Mouse (Mus musculus) G1E-ER4 (cell line): ENCODE measurements around the gene Helz2. TPM values are rescaled to one million over a fixed set of nuclear protein-coding genes. Genes with fewer than 3 reads are reported as not detected.

Source experiments
- GATA1 ChIP-seq: IDR thresholded peaks from one replicate; pipeline ENCODE4 v1.8.0; 2012; ENCODE audit warnings: low read length, inconsistent platforms
- polyA plus RNA-seq: library from polyadenylated mRNA; stranded (reverse); fragments of >175 nt; gene quantifications from 2 replicates; pipeline ENCODE4 v1.2.3, GENCODE M21; 2012

Helz2 gene
- polyA plus RNA-seq, 1 experiment = 12.4 TPM

- no peak for TF ChIP-seq GATA1
Observed at GRCm38 (mm10) chr2:181186635-181187034, 55.2 kb downstream of the Helz2 start.

- TF ChIP-seq GATA1 = no peak
Observed at GRCm38 (mm10) chr2:181180898-181181297, 60.9 kb downstream of the Helz2 start.

DNA sequence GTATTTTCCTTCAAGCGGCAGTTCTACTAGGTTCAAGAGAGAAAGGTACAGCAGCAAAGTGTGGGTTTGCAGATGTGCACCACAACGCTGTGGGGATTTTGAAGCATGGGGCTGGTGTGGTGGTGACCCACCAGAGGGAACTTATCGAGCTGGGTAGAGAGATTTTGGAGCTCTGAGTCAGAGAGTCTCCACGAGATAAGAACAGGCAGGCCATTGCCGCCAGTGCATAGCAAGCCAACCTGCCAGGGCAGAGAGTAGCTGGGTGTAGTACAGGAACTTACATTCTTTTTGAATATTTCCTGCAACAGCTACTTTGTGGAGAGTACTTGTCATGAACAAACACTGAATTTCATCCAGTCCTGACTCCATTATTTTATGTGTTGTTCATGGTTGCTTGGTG is 63.4 kb downstream of the Helz2 start:
- TF ChIP-seq GATA1 = no peak

- no peak for TF ChIP-seq GATA1
Observed at GRCm38 (mm10) chr2:181178015-181178414, 63.8 kb downstream of the Helz2 start.

Other genes with a start within 250 kb of the Helz2 start
- gene Chrna4, start 198.5 kb downstream of the Helz2 start, polyA plus RNA-seq = not detected in 2 replicates
- gene Kcnq2, start 106.7 kb downstream of the Helz2 start, polyA plus RNA-seq = not detected in 2 replicates
- not detected in 2 replicates for gene Eef1a2, start 85.0 kb downstream of the Helz2 start, polyA plus RNA-seq
- gene Ppdpf, start 54.8 kb downstream of the Helz2 start, polyA plus RNA-seq = 208 and 260 TPM in 2 replicates
- gene Ptk6, start 39.2 kb downstream of the Helz2 start, polyA plus RNA-seq = not detected in 2 replicates
- gene Srms, start 28.8 kb downstream of the Helz2 start, polyA plus RNA-seq = not detected in 2 replicates
- not detected in 2 replicates for gene Fndc11, start 22.0 kb downstream of the Helz2 start, polyA plus RNA-seq
- 10.8 and 19.1 TPM in 2 replicates for gene Gmeb2, start 46.0 kb upstream of the Helz2 start, polyA plus RNA-seq
- gene Stmn3, start 72.5 kb upstream of the Helz2 start, polyA plus RNA-seq = not detected in 2 replicates
- 25.1 and 35.5 TPM in 2 replicates for gene Rtel1, start 77.7 kb upstream of the Helz2 start, polyA plus RNA-seq
- 36.5 and 42.9 TPM in 2 replicates for gene Zgpat, start 122.9 kb upstream of the Helz2 start, polyA plus RNA-seq
- gene Arfrp1, start 123.4 kb upstream of the Helz2 start, polyA plus RNA-seq = 21.7 and 25.2 TPM in 2 replicates
- 17.7 and 30.2 TPM in 2 replicates for gene Lime1, start 138.1 kb upstream of the Helz2 start, polyA plus RNA-seq
- gene Zbtb46, start 217.4 kb upstream of the Helz2 start, polyA plus RNA-seq = 0.11 and 0.22 TPM in 2 replicates